Mouse (Mus musculus): ENCODE results near the gene Gm49601.

Gene Gm49601

DNA sequence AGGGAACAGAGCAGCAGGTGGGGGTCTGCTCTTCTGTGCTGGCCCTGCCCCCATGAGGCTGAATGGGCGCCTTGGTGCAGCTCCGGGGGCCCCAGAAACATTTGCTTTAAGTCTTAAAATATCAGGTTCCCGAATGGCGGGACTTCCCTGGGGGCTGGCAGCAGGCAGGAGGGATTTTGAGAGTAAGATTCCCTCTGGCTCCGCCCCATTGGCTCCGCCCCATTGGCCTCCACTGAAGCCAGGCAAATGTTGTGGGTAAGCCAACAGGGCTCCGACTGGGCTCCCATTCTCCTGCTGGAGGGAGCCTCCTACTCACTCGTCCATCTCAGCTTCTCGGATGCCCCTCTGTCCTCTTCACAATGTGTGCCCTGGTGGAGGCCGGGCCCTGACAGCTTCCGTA lies 18.0 kb downstream of the Gm49601 start:
- no peak for DNase-seq (ENCODE audit: low read depth)

DNA sequence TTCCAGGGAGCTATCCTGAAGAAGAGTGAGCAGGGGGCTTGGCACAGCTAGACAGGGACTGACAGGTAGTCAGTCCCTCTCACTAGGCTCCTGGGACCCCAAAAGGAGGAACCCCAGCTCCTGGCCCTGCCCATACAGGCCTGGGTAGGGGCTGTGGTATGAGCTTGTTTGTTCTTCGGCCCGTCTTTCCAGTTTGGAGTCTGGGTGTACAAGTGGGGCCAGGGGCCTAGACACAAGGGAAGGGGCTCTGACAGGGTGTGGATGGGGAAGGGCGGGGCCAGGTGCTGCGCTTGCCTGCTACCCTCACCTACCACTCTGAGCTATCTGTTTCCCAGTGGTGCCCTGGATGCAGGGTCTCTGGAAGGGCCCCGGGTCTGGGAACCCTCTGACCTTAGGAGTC lies 20.5 kb downstream of the Gm49601 start:
- no peak for DNase-seq (ENCODE audit: low read depth)

DNA sequence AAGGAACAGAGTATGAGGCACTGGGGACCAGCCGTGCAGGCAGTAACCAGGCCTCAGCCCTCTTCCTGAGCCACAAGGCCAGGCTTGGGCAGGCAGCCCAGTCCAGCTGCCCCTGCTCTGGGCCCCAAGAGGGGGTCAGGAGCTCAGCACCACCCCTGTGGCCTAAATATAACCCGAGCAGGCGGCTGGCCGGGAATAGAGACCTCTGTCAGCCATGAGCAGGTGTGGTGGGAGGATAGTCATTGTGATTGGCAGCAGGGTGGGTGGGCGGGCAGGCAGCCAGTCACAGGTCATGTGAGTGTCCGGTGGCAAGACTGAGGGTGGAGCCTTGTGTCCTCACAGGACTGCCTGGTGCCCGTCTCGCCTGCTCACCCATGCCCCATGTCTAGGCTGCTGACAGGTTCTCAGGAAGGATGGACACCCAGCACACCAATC lies 21.9 kb downstream of the Gm49601 start:
- DNase-seq (ENCODE audit: low read depth): no peak

DNA sequence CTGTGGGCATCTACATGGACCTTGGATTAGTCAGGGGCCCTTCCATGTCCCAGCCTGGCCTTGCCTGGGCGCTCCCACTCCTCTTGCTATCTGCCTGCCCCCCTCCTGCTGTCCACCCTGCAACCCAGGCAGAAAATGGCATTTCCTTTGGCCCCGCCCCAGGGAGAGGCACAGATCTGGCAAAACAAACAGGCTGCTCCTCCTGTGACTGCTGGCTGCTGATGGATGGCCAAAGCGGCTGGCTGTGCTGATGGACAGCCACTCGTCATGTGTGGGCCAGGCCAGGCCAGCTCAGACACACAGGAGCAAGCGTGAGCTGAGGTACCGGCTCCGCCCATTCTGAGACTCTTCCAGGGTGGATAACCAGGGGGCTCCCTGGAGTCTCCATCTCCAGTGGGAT lies 24.8 kb downstream of the Gm49601 start:
- no peak for DNase-seq (ENCODE audit: low read depth)

DNA sequence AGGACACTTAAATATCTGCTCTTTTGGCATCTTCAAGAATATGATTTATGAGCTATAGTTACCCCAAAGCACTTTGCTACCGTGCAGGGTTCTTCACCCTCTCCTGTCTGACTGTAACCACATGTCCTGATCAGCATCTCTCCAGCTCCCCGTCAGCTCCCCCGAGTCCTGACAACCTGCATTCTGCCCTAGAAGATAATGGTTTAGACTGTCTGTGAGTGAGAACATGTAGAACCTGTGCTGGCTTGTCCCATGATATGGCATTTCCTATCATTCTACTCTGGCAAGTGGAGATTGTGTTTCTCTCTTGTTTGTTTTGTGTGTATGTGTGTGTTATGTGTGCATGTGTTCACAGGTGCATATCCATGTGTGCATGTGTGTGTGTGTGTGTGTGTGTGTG lies 28.2 kb downstream of the Gm49601 start:
- DNase-seq (ENCODE audit: low read depth): no peak

DNA sequence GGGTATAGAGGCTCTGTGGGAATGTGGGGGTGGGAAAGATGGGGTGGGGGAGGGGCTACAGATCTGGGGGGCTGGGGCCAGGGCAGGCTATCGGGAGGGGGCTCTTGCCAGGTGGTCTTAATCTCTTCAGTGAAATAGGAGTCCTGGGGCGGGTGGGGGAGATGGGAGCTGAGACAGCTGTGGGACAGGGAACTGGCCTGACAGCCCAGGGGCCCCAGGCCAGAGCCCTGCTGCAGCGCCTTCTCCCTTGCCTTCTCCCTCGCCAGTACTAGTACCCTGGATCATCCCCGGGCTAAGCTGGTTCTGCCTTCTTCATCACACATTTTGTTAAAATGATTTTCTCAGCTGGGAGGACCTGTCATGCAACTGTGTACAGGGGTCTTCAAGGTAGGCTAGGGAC lies 30.0 kb downstream of the Gm49601 start:
- no peak for DNase-seq (ENCODE audit: low read depth)

DNA sequence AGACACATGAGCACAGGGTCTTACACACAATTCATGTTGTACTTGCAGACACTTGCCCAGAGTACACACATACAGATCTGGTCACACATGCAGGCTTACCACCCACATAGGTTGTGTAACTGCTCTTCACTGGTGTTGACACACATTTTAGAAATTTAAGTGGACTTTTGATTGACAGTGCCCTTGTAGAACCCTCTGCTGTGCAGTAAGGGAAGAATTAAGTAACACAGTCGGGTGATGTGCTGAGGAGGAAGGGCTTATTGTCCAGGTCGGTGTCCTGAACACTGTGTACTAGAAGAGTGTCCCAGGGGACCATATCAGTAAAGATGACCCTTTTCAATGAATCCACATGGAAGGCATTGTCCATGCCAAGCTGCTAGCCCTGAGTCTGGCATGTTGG lies 32.3 kb downstream of the Gm49601 start:
- no peak for DNase-seq (ENCODE audit: low read depth)

DNA sequence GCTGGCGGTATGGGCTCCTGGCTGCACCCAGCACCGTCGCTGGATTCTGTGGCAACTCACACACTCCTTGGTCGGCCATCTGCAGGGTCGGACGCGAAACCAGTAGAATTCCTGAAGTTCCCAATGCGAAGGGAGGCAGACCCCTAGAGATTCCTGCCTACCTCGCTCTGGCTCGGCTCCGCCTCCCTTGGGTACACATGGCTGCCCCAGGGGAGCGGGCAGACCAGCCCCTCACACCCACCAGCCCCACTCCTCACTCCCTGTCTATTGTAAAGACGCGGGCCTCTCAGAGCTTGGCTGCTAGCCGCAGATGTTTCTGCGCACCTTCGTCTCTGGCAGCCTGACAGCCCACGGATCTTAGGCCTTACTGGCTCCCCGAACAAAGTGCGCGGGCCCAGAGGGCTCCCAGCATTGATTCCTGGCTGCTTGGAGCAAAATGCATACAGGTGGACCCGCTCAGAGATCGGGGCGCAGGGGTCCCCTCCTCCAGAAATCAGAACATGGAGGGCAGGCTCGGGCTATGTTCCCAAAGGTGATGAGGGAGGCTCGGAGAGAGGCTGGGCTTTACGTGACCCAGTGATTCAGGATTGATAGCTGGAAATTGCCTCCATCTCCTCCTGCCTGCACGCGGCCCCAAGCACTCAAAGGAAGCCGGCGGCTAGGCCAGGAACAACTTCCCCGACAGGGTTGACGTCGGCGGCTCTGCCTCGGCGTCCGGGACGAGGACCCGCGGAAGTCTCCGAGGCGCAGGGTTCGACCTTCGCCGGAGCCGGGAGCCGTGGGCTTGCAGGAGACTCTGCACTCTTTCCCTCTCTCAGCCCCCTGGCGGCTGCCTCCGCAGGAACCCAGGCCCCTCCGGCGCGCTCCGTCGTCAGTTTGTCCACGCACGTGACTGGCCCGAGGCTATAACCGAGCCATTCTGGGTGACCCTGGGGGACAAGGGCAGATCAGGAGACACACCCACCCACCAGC lies 34.9 kb downstream of the Gm49601 start:
- DNase-seq (ENCODE audit: low read depth): no peak

DNA sequence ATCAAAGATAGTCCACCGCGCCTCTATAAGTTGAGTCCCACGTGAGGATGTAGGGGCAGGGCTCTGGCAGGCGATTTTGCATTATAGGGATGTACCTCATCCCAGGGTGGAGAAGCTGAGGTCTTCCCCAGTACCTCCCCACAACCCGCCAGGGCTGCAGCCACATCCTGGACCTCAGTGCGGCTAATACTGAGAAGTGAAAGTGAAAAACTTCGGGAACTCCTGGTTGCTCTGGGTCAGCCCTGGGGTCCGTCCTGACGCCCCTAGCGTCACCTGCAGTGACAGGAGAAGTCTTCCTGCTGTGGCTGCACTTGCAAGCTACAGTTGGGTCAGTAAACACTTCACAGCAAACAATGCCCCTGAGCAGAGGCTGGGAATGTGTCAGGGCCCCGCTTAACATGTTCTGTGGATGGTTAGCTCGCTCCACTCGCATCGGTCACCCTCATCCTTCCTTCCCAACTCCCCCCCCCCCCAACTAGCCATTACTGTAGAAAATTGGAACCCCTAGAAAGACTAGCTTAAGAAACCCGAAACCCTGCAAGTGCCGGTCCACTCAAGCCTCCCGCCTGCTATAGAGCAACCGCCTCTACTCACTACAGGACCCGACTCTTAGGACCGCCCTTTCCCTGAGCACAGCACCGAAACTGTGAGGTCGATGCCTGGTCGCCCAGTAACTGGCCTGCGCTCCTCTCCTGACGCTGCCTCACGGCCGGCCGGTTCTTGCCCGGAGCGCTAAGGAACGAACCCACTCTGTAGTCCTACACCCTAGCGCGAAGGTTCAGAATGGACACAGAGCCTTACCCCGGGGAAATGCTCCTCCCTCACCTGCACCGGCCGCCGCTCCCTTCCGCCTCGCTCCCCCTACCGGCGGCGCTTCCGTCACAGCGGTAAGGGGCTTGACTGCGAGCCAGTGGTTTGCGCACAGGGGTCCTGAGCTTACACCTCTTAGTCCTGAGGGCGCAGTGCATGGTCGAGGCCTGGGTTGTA lies 36.1 kb downstream of the Gm49601 start, which contains the start of gene Tbx1:
Tbx1 (minus strand) TSS at position 868 of the 987 bp plus-strand sequence.
- DNase-seq (ENCODE audit: low read depth): no peak

DNA sequence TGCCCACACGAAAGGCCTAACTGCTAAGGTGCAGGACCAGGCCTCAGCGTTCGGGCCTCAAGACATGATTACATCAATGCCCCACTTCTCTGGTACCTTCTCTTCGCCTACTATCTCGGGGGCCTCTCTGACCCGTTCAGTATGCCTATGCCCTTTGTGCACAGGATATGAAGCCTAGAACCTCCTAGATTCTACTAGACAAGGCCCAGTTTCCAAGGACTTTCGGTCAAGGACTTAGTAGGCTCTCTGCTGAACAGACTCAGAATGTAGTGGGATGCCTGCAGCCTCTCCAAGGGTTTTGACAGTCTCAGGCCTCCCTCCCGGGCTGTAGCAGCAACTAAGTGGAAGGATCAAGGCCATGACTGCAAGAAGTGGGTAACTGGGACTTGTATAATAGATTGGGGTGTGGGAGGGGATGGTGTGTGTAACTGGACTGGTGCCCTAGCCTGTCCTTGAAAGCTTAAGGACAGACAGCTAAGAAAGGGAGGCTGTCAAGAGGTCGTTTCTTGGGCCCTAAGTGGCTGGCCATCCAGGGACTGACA lies 37.1 kb downstream of the Gm49601 start:
- DNase-seq (ENCODE audit: low read depth): no peak

DNA sequence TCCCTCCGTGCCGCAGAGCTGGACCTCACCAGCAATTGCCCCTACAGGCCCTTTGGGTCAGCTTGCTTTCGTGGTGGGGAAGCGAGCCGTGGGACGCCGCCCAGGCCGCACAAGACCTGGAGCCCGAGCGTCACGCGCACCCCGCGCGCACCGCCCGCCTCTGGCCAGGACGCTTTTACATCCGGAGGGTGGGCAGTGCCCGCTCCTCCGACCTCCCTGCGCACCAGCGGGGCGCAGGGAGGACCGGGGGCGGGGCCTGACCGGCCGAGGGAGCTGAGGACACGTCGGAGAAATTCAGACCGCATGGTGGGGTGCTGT lies 37.5 kb downstream of the Gm49601 start:
- DNase-seq (ENCODE audit: low read depth): no peak

DNA sequence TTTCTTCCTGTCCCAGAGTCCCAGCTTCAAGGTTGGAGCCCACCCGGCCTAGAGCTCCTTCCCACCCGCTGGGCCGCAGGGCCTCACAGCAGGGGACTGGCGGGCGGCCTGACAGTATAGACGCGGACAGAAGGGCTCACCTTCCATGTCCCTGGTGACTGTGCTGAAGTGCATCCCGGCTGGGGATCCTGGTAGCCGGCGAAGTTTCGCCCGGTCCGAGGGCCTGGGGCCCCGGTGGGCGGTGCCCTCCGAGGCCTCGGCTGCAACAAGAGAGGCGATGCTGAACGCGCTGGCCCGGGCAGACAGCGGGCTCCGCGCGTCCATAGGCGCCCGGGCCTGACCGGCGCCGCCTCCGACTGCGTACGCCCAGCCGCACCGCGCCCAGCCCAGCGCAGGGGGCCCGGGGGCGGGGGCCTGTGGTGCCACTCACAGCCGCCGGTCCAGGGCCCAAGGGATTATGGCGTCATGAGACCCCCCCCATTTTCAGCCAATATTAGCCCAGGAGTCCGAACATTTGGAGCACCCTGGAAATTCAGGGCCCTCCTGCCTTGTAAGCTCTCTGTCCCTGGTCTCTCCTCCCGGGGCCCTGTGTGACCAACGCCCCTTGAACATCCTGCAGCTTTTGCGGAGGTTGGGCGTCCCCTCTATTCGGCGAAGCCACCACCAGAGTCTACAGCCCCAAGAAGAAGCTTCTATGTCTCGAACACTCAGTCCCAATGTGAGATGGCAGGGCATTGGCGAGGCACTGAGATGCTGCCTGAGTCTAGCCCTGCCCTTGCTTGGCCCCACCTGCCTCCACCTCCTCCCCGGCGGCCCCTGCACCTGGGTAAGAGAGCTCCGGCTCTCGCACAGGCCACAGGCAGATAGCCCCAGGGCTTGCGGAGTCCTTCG lies 38.1 kb downstream of the Gm49601 start:
- DNase-seq (ENCODE audit: low read depth): no peak

DNA sequence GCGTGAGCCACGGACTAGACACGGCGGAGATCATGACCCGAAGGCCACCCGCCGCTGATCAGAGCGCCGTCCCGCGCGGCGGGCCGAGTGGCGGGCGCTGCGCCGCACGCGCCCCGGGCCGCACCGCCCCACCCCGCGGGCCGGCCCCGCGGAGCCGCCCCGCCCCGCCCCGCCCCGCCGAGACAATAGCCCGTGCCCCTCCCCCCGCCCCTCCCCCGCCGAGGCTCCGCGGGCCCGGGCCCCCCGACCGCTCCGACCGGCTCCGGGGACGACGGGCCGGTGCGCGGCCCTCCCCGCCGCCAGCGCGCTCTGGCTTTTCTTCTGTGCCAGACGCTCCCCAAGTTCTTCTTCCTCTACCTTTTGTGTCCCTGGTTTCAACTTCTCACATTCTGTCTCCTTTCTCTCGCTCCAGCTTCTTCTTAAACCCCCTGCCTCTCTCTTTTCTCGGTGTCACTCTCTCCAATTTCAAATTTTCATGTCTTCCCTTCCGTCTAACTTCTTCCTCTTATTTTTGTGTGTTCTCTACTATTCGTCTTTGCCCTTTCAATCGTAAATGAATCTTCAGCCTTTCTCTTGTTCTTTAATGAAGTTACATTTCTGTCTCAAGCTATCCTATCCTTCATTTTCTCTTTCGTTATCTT lies 39.2 kb downstream of the Gm49601 start:
- DNase-seq (ENCODE audit: low read depth): no peak

DNA sequence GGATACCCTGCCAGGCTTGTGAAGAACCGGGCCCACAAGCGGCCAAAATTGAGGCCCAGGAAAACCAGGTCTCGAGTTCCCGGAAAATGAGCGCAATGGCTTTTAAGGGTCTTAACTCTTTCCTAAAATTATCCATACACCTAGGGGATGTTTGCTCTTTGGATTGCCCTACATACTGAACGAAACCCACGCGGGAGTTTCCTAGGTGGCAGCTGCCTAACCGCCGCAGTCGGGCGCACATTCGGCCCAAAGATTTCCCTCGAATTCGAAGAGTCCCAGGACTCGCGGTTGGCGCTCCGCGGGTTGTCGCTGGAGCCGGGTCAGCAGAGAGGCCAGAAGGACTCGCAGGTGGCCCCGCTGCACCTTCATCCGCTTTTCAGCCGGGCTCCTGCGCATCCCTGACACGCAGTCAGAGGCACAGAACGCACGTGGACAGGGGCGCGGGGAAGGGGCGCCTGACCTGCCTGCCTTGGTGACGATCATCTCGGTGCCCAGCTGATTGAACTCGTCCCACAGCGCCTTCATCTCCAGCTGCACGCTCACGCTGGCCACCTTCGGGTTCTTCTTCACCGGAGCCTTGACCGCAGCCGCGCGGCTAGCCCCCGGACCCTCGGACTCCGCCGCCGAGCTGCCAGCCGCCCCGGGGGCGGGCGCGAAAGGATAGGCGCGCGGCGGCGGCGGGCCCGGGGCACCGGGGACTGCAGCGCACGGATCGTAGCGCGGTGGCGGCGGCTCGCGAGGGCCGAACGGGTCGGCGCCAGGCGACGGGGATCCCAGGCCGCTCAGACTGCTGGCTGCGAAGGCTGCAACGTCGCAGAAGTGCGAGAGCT lies 39.9 kb downstream of the Gm49601 start:
- no peak for DNase-seq (ENCODE audit: low read depth)

DNA sequence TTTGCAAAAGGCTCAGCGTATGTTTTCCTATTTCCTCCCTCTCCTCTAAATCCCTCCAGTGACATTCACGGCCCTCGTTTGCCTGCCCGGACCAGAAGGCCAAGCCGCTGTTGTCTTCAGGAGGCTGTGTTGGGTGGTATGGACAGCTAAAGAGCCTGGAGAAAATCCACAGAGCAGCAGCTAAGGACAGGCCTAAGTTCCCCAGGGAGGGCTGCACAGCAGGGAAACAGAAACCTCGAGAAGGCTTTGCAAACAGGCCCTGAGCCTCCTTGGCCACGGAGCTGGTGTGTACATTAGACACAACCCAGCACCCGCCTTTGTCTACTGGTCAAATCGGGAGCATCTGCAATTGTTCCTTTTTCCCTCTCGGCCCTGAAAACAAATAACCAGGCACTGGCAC lies 40.6 kb downstream of the Gm49601 start:
- DNase-seq (ENCODE audit: low read depth): no peak

DNA sequence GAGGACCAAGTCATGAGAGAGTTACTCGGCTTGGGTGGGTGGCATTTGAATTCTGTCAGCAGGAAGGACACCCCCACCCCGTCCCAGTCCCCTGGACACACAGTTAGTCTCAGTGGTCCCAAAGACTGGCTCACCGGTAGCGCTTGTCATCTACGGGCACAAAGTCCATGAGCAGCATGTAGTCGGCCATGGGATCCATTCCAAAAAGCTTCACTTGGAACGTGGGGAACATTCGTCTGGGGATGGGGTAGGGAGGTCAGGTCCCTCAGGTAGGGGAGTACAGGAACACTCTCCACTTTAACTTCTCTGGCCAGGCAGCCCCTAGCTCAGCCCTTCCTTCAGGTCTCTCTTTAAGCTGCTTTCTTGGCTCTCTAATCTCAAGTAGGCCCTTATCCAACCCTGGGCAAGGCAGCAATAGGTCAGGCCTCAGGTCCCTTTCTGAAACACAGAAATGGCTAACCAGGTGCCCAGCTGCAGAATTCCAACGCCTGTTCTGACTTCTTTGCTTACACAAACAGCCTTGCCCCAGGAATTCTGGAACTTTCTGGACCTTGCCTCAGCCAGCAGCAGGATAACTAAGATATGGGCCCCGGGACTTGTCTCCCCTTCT lies 41.2 kb downstream of the Gm49601 start:
- no peak for DNase-seq (ENCODE audit: low read depth)

DNA sequence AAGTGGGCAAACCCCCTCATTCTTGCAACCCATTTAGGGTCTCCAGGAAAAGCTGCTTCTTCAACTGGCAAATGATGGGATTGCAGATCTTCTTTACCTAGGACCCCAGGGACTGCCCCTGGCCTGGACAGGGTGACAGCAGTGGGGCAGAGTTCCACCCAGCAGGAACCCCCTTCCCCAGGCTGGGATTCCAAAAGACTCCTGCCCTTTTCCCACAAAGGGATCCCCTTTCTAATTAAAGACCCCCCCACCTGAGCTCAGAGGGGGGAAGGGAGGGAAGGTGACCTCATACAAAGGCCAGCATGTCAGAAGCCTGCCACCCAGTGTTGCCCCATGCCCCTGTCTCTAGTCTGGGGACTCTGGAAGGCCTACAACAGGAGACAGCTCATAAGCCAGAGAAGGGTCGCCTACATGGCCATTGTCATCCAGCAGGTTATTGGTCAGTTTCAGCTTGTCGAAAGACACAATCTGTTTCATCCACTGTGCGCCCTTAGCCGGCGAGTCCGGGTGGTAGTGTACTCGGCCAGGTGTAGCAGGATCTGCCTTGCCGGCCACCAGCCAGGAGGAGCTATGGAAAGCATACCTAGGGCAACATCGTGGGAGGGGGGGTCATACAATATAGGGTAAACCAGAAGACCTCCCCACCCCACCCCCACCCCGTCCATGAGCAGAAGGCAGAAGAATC lies 42.4 kb downstream of the Gm49601 start:
- DNase-seq (ENCODE audit: low read depth): no peak

DNA sequence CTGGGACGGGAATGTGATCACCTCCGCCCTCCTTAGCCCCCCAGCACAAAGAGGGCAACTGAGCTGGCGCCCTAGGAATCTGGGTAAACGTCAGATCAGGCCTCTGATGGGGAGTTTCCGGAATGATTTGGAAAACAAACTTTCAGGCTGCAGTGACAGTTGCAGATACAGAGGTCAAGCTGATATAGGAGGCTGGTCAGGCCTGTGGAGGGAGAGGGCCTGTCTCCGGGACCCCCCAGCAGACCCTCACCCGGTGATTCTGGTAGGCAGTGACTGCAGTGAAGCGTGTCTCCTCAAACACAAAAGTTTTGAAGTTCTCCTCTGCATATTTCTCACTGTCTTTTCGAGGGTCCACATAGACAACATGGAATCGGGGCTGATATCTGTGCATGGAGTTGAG lies 43.1 kb downstream of the Gm49601 start:
- no peak for DNase-seq (ENCODE audit: low read depth)

Measured in c-Kit-positive CD71-positive TER-119-negative erythroid progenitor cells, embryonic 14.5 days (primary cell).